Mouse (Mus musculus): ENCODE measurements at regions not wholly inside any gene's neighbourhood (a gene's known extent, or its start where the extent isn't known, plus 50 kb on each side); places are given as distances from the start of the nearest gene placed in this dataset.

- Histone ChIP-seq H3K36me3 (ENCODE audit: insufficient read depth, low read length) (no peaks in the 10 kb centered on the region), H3K27ac (ENCODE audit: low read length) (no peak overlapping the region), H3K27me3 (replicated peaks; ENCODE audit: insufficient read depth, low read length) (no peaks in the 10 kb centered on the region), H3K4me1 (ENCODE audit: insufficient read depth, low read depth, low read length) (no peaks in the 10 kb centered on the region), H3K4me2 (replicated peaks; ENCODE audit: low read depth, low read length) (no peak overlapping the region), H3K9me3 (ENCODE audit: low read length) (no peaks in the 10 kb centered on the region), H3K9ac (replicated peaks; ENCODE audit: low read depth) (no peak overlapping the region), H3K4me3 (ENCODE audit: low read depth, low read length) (no peak overlapping the region)
- ATAC-seq (no peak), DNase-seq (ENCODE audit: low spot score) (no peak)
- WGBS = 68% methylated on average over 2 of the region's 2 CpGs
- TF ChIP-seq CTCF (IDR thresholded peaks at IDR 0.05) (no peak), EP300 (IDR thresholded peaks at IDR 0.05) (no peak)
Observed at GRCm38 (mm10) chr16:71711879-71712278, 596.2 kb upstream of the Robo1 start.

GRCm38 (mm10) chr16:71717207-71717606 lies 590.9 kb upstream of the Robo1 start:
- H3K36me3 ChIP-seq (ENCODE audit: insufficient read depth, low read length) = no peaks in the 10 kb centered on the region
- H3K27ac ChIP-seq (ENCODE audit: low read length) = no peak overlapping the region
- no peak overlapping the region for H3K4me2 ChIP-seq (replicated peaks; ENCODE audit: low read depth, low read length)
- H3K9ac ChIP-seq (replicated peaks; ENCODE audit: low read depth) = no peak overlapping the region
- no peaks in the 10 kb centered on the region for H3K4me1 ChIP-seq (ENCODE audit: insufficient read depth, low read depth, low read length)
- DNase-seq (ENCODE audit: low spot score) (no peak), ATAC-seq (no peak)
- no peaks in the 10 kb centered on the region for H3K27me3 ChIP-seq (replicated peaks; ENCODE audit: insufficient read depth, low read length)
- no peak for TF ChIP-seq CTCF (IDR thresholded peaks at IDR 0.05)
- no peak for TF ChIP-seq EP300 (IDR thresholded peaks at IDR 0.05)
- no peaks in the 10 kb centered on the region for H3K9me3 ChIP-seq (ENCODE audit: low read length)
- 71% methylated on average over 3 of the region's 3 CpGs for WGBS
- H3K4me3 ChIP-seq (ENCODE audit: low read depth, low read length) = no peak overlapping the region

GRCm38 (mm10) chr16:71724898-71725297 lies 583.2 kb upstream of the Robo1 start:
- DNase-seq (ENCODE audit: low spot score) = no peak
- TF ChIP-seq CTCF (IDR thresholded peaks at IDR 0.05) = no peak
- TF ChIP-seq EP300 (IDR thresholded peaks at IDR 0.05) = no peak
- H3K9ac ChIP-seq (replicated peaks; ENCODE audit: low read depth) = no peak overlapping the region
- no peak overlapping the region for H3K27ac ChIP-seq (ENCODE audit: low read length)
- WGBS = 86% methylated on average over 2 of the region's 2 CpGs
- no peak overlapping the region for H3K4me2 ChIP-seq (replicated peaks; ENCODE audit: low read depth, low read length)
- no peaks in the 10 kb centered on the region for H3K36me3 ChIP-seq (ENCODE audit: insufficient read depth, low read length)
- no peak overlapping the region for H3K4me3 ChIP-seq (ENCODE audit: low read depth, low read length)
- H3K27me3 ChIP-seq (replicated peaks; ENCODE audit: insufficient read depth, low read length) = no peaks in the 10 kb centered on the region
- H3K9me3 ChIP-seq (ENCODE audit: low read length) = no peaks in the 10 kb centered on the region
- ATAC-seq = no peak
- no peaks in the 10 kb centered on the region for H3K4me1 ChIP-seq (ENCODE audit: insufficient read depth, low read depth, low read length)

GRCm38 (mm10) chr16:71737941-71738340 lies 570.2 kb upstream of the Robo1 start:
- ATAC-seq = no peak
- no peak overlapping the region for H3K9ac ChIP-seq (replicated peaks; ENCODE audit: low read depth)
- H3K4me3 ChIP-seq (ENCODE audit: low read depth, low read length) = no peak overlapping the region
- no peak for DNase-seq (ENCODE audit: low spot score)
- no peak overlapping the region for H3K27ac ChIP-seq (ENCODE audit: low read length)
- 84% methylated on average over 2 of the region's 2 CpGs for WGBS
- no peaks in the 10 kb centered on the region for H3K27me3 ChIP-seq (replicated peaks; ENCODE audit: insufficient read depth, low read length)
- H3K9me3 ChIP-seq (ENCODE audit: low read length) = no peaks in the 10 kb centered on the region
- H3K4me2 ChIP-seq (replicated peaks; ENCODE audit: low read depth, low read length) = no peak overlapping the region
- H3K4me1 ChIP-seq (ENCODE audit: insufficient read depth, low read depth, low read length) = no peaks in the 10 kb centered on the region
- no peak for TF ChIP-seq CTCF (IDR thresholded peaks at IDR 0.05)
- no peak for TF ChIP-seq EP300 (IDR thresholded peaks at IDR 0.05)
- H3K36me3 ChIP-seq (ENCODE audit: insufficient read depth, low read length) = no peaks in the 10 kb centered on the region

GRCm38 (mm10) chr16:71739104-71739503 lies 569.0 kb upstream of the Robo1 start:
- TF ChIP-seq EP300 (IDR thresholded peaks at IDR 0.05) = no peak
- TF ChIP-seq CTCF (IDR thresholded peaks at IDR 0.05) = no peak
- H3K4me1 ChIP-seq (ENCODE audit: insufficient read depth, low read depth, low read length) = no peaks in the 10 kb centered on the region
- no peak overlapping the region for H3K4me2 ChIP-seq (replicated peaks; ENCODE audit: low read depth, low read length)
- H3K36me3 ChIP-seq (ENCODE audit: insufficient read depth, low read length) = no peaks in the 10 kb centered on the region
- H3K27ac ChIP-seq (ENCODE audit: low read length) = no peak overlapping the region
- no peaks in the 10 kb centered on the region for H3K9me3 ChIP-seq (ENCODE audit: low read length)
- H3K27me3 ChIP-seq (replicated peaks; ENCODE audit: insufficient read depth, low read length) = no peaks in the 10 kb centered on the region
- DNase-seq (ENCODE audit: low spot score) (no peak), ATAC-seq (no peak)
- 76% methylated on average over 5 of the region's 5 CpGs for WGBS
- no peak overlapping the region for H3K9ac ChIP-seq (replicated peaks; ENCODE audit: low read depth)
- no peak overlapping the region for H3K4me3 ChIP-seq (ENCODE audit: low read depth, low read length)

DNA sequence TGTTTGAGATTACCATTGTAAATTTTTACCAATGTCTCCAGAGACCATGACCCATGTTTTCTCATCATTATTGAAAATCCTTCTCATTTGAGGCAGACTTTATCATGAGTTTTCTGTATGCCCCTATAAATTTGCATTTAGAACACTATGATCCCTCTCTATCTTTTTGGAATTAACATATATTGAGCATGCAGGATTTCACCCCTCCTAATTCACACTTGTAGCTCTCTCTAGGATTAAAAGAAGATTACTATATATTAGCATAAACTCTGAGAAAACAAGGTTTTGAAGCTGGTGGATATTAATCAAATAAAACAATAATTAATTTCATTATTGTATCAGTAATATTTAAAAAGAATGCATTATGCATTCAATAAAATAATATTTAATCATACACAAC lies 527.2 kb upstream of the Robo1 start:
- no peaks in the 10 kb centered on the region for H3K4me1 ChIP-seq (ENCODE audit: insufficient read depth, low read depth, low read length)
- H3K27ac ChIP-seq (ENCODE audit: low read length) = no peak overlapping the region
- H3K4me2 ChIP-seq (replicated peaks; ENCODE audit: low read depth, low read length) = no peak overlapping the region
- no peak for ATAC-seq
- no peak for DNase-seq (ENCODE audit: low spot score)
- H3K36me3 ChIP-seq (ENCODE audit: insufficient read depth, low read length) = no peaks in the 10 kb centered on the region
- H3K27me3 ChIP-seq (replicated peaks; ENCODE audit: insufficient read depth, low read length) = no peaks in the 10 kb centered on the region
- H3K9ac ChIP-seq (replicated peaks; ENCODE audit: low read depth) = no peak overlapping the region
- no peaks in the 10 kb centered on the region for H3K9me3 ChIP-seq (ENCODE audit: low read length)
- no peak overlapping the region for H3K4me3 ChIP-seq (ENCODE audit: low read depth, low read length)
- TF ChIP-seq EP300 (IDR thresholded peaks at IDR 0.05) (no peak), CTCF (IDR thresholded peaks at IDR 0.05) (no peak)

DNA sequence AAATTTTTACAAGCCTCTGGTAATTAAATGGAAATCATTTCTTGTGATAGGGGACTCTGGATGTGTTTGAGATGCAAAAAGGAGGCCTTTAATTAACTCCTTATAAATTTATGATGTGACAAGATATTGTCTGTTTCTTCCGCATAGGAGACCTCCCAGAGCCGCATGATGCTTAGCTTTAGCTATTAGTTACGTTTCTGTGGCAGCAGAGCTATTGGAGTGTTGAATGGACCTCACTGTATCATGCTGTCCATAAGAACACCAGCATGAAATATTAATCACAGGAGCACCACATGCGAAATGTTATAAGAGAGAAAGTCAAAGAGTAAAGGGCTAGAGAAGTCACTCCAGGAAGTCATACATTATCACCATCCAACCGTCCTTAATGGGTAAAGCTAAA lies 495.3 kb upstream of the Robo1 start:
- ATAC-seq (no peak), DNase-seq (ENCODE audit: low spot score) (no peak)
- Histone ChIP-seq H3K27ac (ENCODE audit: low read length) (no peak overlapping the region), H3K9me3 (ENCODE audit: low read length) (no peaks in the 10 kb centered on the region), H3K4me3 (ENCODE audit: low read depth, low read length) (no peak overlapping the region), H3K36me3 (ENCODE audit: insufficient read depth, low read length) (no peaks in the 10 kb centered on the region), H3K27me3 (replicated peaks; ENCODE audit: insufficient read depth, low read length) (no peaks in the 10 kb centered on the region), H3K4me2 (replicated peaks; ENCODE audit: low read depth, low read length) (no peak overlapping the region), H3K9ac (replicated peaks; ENCODE audit: low read depth) (no peak overlapping the region), H3K4me1 (ENCODE audit: insufficient read depth, low read depth, low read length) (no peaks in the 10 kb centered on the region)
- TF ChIP-seq EP300 (IDR thresholded peaks at IDR 0.05) (no peak), CTCF (IDR thresholded peaks at IDR 0.05) (no peak)
- 67% methylated on average over 5 of the region's 5 CpGs for whole genome bisulfite sequencing

All from lung, postnatal 0 days (tissue).